Mouse (Mus musculus) ovary, postnatal 10 days (tissue): ENCODE results near the gene Sdk1.

Experiments
- DNase-seq: peaks from one replicate; pipeline ENCODE4 v3.0.0; 2022; ENCODE audit warnings: low spot score

Sdk1 gene

GRCm38 (mm10) chr5:142258716-142259115 is 1017.4 kb downstream of the Sdk1 start:
- DNase-seq = no peak

- DNase-seq = no peak
Observed at GRCm38 (mm10) chr5:142262060-142262459, 1020.8 kb downstream of the Sdk1 start.
